Mouse (Mus musculus) MEL (cell line): Measurements from ENCODE around the gene Zfp276. TPM values are rescaled to one million over a fixed set of nuclear protein-coding genes. Genes with fewer than 3 reads are reported as not detected.

ENCODE experiments used
- DNase-seq: peaks from one replicate; pipeline ENCODE4 v3.0.0; 2011; ENCODE audit warnings: low read depth, low spot score
- H3K27ac ChIP-seq: 2 replicates; pipeline ENCODE4 v1.5.1; 2012; ENCODE audit warnings: low read depth, mild to moderate bottlenecking, control low read depth, low read length, moderate library complexity; ENCODE audit not compliant: control insufficient read depth
- H3K27me3 ChIP-seq, 2 experiments: fragments of 150-350 bp in 1 of 2; sonication (generic) in 1 of 2; 2 replicates each; pipeline ENCODE4 v1.6.1; 2012; ENCODE audit warnings: low read length in 2 of 2, mild to moderate bottlenecking in 2 of 2, improper control_type of control experiment in 1 of 2, moderate library complexity in 1 of 2; ENCODE audit not compliant: insufficient read depth in 2 of 2, control insufficient read depth in 1 of 2
- H3K36me3 ChIP-seq, 2 experiments: 2 replicates each; pipeline ENCODE4 v1.6.1; 2012 to 2014; ENCODE audit warnings: low read length in 2 of 2, improper control_type of control experiment in 1 of 2, inconsistent platforms in 1 of 2, mild to moderate bottlenecking in 1 of 2; ENCODE audit not compliant: insufficient read depth in 2 of 2, control insufficient read depth in 1 of 2
- H3K4me1 ChIP-seq, 2 experiments: fragments of 150-350 bp in 1 of 2; sonication (generic) in 1 of 2; 2 replicates each; pipeline ENCODE4 v1.6.1; 2012; ENCODE audit warnings: low read length in 2 of 2, improper control_type of control experiment in 1 of 2, mild to moderate bottlenecking in 1 of 2; ENCODE audit not compliant: insufficient read depth in 2 of 2, control insufficient read depth in 1 of 2
- H3K4me3 ChIP-seq, 2 experiments: fragments of 150-350 bp in 1 of 2; sonication (generic) in 1 of 2; 2 replicates each; pipeline ENCODE4 v1.5.1; 2012; ENCODE audit warnings: low read depth in 2 of 2, low read length in 2 of 2, mild to moderate bottlenecking in 2 of 2, moderate library complexity in 2 of 2, control low read depth in 1 of 2, improper control_type of control experiment in 1 of 2; ENCODE audit not compliant: control insufficient read depth in 1 of 2, insufficient read depth in 1 of 2
- H3K79me2 ChIP-seq: 2 replicates; pipeline ENCODE4 v1.6.1; 2012; ENCODE audit warnings: mild to moderate bottlenecking, low read length, moderate library complexity; ENCODE audit not compliant: control insufficient read depth, poor library complexity, insufficient read depth
- H3K9ac ChIP-seq: 2 replicates; pipeline ENCODE4 v1.6.1; 2012; ENCODE audit warnings: low read depth, mild to moderate bottlenecking, control low read depth, low read length, moderate library complexity; ENCODE audit not compliant: control insufficient read depth, poor library complexity, severe bottlenecking
- H3K9me3 ChIP-seq: fragments of 150-350 bp; sonication (generic); replicated peaks from 2 replicates; pipeline ENCODE4 v1.6.1; 2012; ENCODE audit warnings: mild to moderate bottlenecking, low read length, improper control_type of control experiment, moderate library complexity; ENCODE audit not compliant: insufficient read depth
- BHLHE40 ChIP-seq: IDR thresholded peaks from 2 replicates; pipeline ENCODE4 v1.6.1; 2012; ENCODE audit warnings: low read depth, mild to moderate bottlenecking, inconsistent platforms, low read length, improper control_type of control experiment, borderline replicate concordance
- CHD2 ChIP-seq: IDR thresholded peaks from 2 replicates; pipeline ENCODE4 v1.6.1; 2011; ENCODE audit warnings: low read length, improper control_type of control experiment
- CTCF ChIP-seq, 3 experiments: IDR thresholded peaks in 2 of 3; conservative IDR thresholded peaks in 1 of 3; 2 replicates each; pipeline ENCODE4 v1.5.1; 2011 to 2012; ENCODE audit warnings: low read length in 3 of 3, low read depth in 2 of 3, mild to moderate bottlenecking in 2 of 3, improper control_type of control experiment in 1 of 3, inconsistent platforms in 1 of 3, mixed read lengths in 1 of 3, moderate library complexity in 1 of 3; ENCODE audit not compliant: control insufficient read depth in 1 of 3, insufficient read depth in 1 of 3, poor library complexity in 1 of 3, severe bottlenecking in 1 of 3
- ELF1 ChIP-seq: IDR thresholded peaks from 2 replicates; pipeline ENCODE4 v1.6.1; 2014; ENCODE audit warnings: low read depth, mild to moderate bottlenecking, inconsistent platforms, low read length, improper control_type of control experiment, moderate library complexity
- EP300 ChIP-seq, 2 experiments: IDR thresholded peaks; 2 replicates each; pipeline ENCODE4 v1.6.1; 2011; ENCODE audit warnings: improper control_type of control experiment in 2 of 2, low read length in 2 of 2, low read depth in 1 of 2, mild to moderate bottlenecking in 1 of 2
- ETS1 ChIP-seq: IDR thresholded peaks from 2 replicates; pipeline ENCODE4 v1.6.1; 2012; ENCODE audit warnings: low read depth, mild to moderate bottlenecking, inconsistent platforms, low read length, improper control_type of control experiment, moderate library complexity
- GABPA ChIP-seq: IDR thresholded peaks from 2 replicates; pipeline ENCODE4 v1.6.1; 2012; ENCODE audit warnings: low read depth, mild to moderate bottlenecking, inconsistent platforms, low read length, improper control_type of control experiment, moderate library complexity
- JUND ChIP-seq: IDR thresholded peaks from 2 replicates; pipeline ENCODE4 v1.6.1; 2011; ENCODE audit warnings: low read depth, mild to moderate bottlenecking, improper control_type of control experiment, low read length
- KAT2A ChIP-seq: conservative IDR thresholded peaks from 2 replicates; pipeline ENCODE4 v1.6.1; 2012; ENCODE audit warnings: low read depth, low read length, improper control_type of control experiment, inconsistent platforms
- MAFK ChIP-seq: IDR thresholded peaks from 2 replicates; pipeline ENCODE4 v1.6.1; 2011; ENCODE audit warnings: low read depth, mild to moderate bottlenecking, low read length, improper control_type of control experiment, borderline replicate concordance
- MAX ChIP-seq: IDR thresholded peaks from 2 replicates; pipeline ENCODE4 v1.6.1; 2011; ENCODE audit warnings: low read length, improper control_type of control experiment
- MXI1 ChIP-seq: IDR thresholded peaks from 2 replicates; pipeline ENCODE4 v1.6.1; 2011; ENCODE audit warnings: mild to moderate bottlenecking, low read depth, low read length, improper control_type of control experiment
- NRF1 ChIP-seq: IDR thresholded peaks from 2 replicates; pipeline ENCODE4 v1.6.1; 2014; ENCODE audit warnings: low read depth, mild to moderate bottlenecking, inconsistent platforms, low read length, improper control_type of control experiment, moderate library complexity; ENCODE audit not compliant: poor library complexity, insufficient read depth, severe bottlenecking
- POLR2A ChIP-seq, 2 experiments: IDR thresholded peaks; 2 replicates each; pipeline ENCODE4 v1.6.1; 2011 to 2012; ENCODE audit warnings: low read length in 2 of 2, mild to moderate bottlenecking in 2 of 2, control low read depth in 1 of 2, improper control_type of control experiment in 1 of 2, low read depth in 1 of 2, moderate library complexity in 1 of 2; ENCODE audit not compliant: control insufficient read depth in 1 of 2, insufficient read depth in 1 of 2, poor library complexity in 1 of 2
- POLR2AphosphoS2 ChIP-seq: IDR thresholded peaks from 2 replicates; pipeline ENCODE4 v1.6.1; 2011; ENCODE audit warnings: low read length, improper control_type of control experiment
- POLR2AphosphoS5 ChIP-seq: IDR thresholded peaks from 2 replicates; pipeline ENCODE4 v1.6.1; 2012; ENCODE audit warnings: low read depth, borderline replicate concordance, mild to moderate bottlenecking, inconsistent platforms, low read length, moderate library complexity, mixed read lengths
- RAD21 ChIP-seq: IDR thresholded peaks from 2 replicates; pipeline ENCODE4 v1.6.1; 2011; ENCODE audit warnings: mild to moderate bottlenecking, low read depth, low read length, improper control_type of control experiment
- UBTF ChIP-seq: IDR thresholded peaks from 2 replicates; pipeline ENCODE4 v1.6.1; 2012; ENCODE audit warnings: low read depth, mild to moderate bottlenecking, inconsistent platforms, low read length, improper control_type of control experiment, moderate library complexity, borderline replicate concordance; ENCODE audit not compliant: insufficient read depth
- USF1 ChIP-seq: IDR thresholded peaks from 2 replicates; pipeline ENCODE4 v1.6.1; 2014; ENCODE audit warnings: low read depth, mild to moderate bottlenecking, inconsistent platforms, low read length, improper control_type of control experiment, moderate library complexity
- USF2 ChIP-seq, 2 experiments: IDR thresholded peaks; 2 replicates each; pipeline ENCODE4 v1.6.1; 2011 to 2012; ENCODE audit warnings: improper control_type of control experiment in 2 of 2, low read length in 2 of 2, borderline replicate concordance in 1 of 2, inconsistent platforms in 1 of 2, low read depth in 1 of 2, mild to moderate bottlenecking in 1 of 2; ENCODE audit not compliant: insufficient read depth in 1 of 2
- ZMIZ1 ChIP-seq: IDR thresholded peaks from 2 replicates; pipeline ENCODE4 v1.6.1; 2012; ENCODE audit warnings: low read depth, mild to moderate bottlenecking, inconsistent platforms, low read length, improper control_type of control experiment, moderate library complexity
- polyA plus RNA-seq, 2 experiments: library from polyadenylated mRNA; stranded (reverse) in 1 of 2; unstranded in 1 of 2; fragments of >175 nt in 1 of 2; fragments of >200 nt in 1 of 2; gene quantifications; 2 replicates each; pipeline versions ENCODE4 v1.2.1 to v1.2.4; 2012; ENCODE audit warnings: low replicate concordance in 2 of 2, low read depth in 1 of 2; ENCODE audit not compliant: insufficient read length in 2 of 2, insufficient read depth in 1 of 2, missing spikeins in 1 of 2
- total RNA-seq: library from RNA; depleted of rRNA; stranded (reverse); fragments of 300-350 nt; gene quantifications from 2 replicates; pipeline ENCODE4 v1.2.3, GENCODE M21; 2012

Gene Zfp276
- total and polyA plus RNA-seq, 3 experiments = 16.0 to 19.2 TPM; not detected in 1

DNA sequence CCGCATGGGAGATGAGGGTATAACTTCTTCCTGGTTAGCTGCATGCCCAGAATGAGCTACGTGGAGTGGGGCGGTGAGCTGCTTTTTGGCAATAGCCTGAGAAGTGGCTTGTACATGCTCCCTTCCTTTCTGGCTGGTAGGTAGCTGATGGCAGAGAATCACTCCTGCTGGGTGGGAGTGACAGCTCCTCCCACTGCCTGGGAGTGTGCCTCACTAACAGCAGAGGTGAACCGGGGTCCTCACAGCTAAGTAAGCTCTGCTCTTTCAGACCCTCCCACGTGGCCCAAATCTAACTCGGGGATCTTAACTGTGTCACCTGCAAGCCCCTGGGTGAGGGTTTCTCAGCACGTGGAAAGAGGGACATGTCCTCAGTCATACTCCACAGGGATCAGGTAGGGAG is 21.4 kb upstream of the Zfp276 start:
- Histone ChIP-seq H3K27ac (no peak overlapping the region), H3K4me3 (no peak overlapping the region), H3K9ac (no peak overlapping the region), H3K27me3 (no peaks in the 10 kb centered on the region; a peak in 1 of 4 replicates), H3K4me1 (peaks cover 0 to 9% of the 10 kb centered on the region in 2 experiments; a peak in 1 of 4 replicates), H3K36me3 (no peaks in the 10 kb centered on the region; a peak in 1 of 4 replicates), H3K79me2 (no peaks in the 10 kb centered on the region; the same call in 1 of the 2 replicates), H3K9me3 (no peaks in the 10 kb centered on the region)
- TF ChIP-seq MXI1 (no peak), NRF1 (no peak), GABPA (no peak), ZMIZ1 (no peak), POLR2AphosphoS5 (no peak), KAT2A (no peak), ETS1 (no peak), USF2 (IDR thresholded peaks at IDR 0.05; ENCODE audit: borderline replicate concordance in 1 of 2, insufficient read depth in 1 of 2, low read depth in 1 of 2, low read length in 2 of 2) (no peak), CHD2 (no peak), MAX (no peak), JUND (no peak), POLR2A (IDR thresholded peaks at IDR 0.05; ENCODE audit: control insufficient read depth in 1 of 2, insufficient read depth in 1 of 2, low read depth in 1 of 2, low read length in 2 of 2, poor library complexity in 1 of 2) (no peak), MAFK (no peak), ELF1 (no peak), EP300 (IDR thresholded peaks at IDR 0.05; ENCODE audit: low read depth in 1 of 2, low read length in 2 of 2) (no peak), BHLHE40 (no peak)
- no peak for DNase-seq

DNA sequence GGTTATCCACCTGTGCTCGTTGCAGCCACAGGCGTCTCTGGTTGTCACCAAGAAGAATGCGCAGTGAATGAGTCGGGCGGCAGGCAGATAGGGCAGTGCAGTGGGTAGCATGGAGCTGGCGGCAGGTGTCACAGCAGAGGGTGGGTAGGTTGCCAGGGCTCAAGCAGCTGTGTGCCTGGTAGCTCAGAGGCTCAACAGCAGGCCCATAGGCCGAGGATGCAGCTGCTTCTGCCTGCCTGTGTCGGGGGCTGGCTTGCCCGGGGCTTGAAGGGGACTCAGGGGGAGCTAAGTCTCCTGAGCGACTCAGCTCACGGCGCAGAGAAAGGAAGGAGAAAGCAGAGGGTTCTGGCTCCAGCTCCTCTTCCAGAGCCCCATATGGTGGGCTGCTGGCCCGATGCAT is 20.7 kb upstream of the Zfp276 start:
- H3K4me3 ChIP-seq = no peak overlapping the region
- H3K36me3 ChIP-seq = no peaks in the 10 kb centered on the region; a peak in 1 of 4 replicates
- H3K27ac ChIP-seq = no peak overlapping the region
- DNase-seq = no peak
- H3K9ac ChIP-seq = no peak overlapping the region
- H3K4me1 ChIP-seq = peaks cover 0 to 9% of the 10 kb centered on the region in 2 experiments; a peak in 1 of 4 replicates
- H3K27me3 ChIP-seq = no peaks in the 10 kb centered on the region; a peak in 1 of 4 replicates
- no peaks in the 10 kb centered on the region; the same call in 1 of the 2 replicates for H3K79me2 ChIP-seq
- no peak for TF ChIP-seq MXI1
- TF ChIP-seq RAD21 = no peak
- 0 out of 2 replicates have a peak, but pooled peaks have one; percentile 13 for TF ChIP-seq POLR2AphosphoS2
- TF ChIP-seq CTCF (IDR thresholded peaks at IDR 0.05 in 2 of 3, conservative IDR thresholded peaks at IDR 0.05 in 1 of 3; ENCODE audit: control insufficient read depth in 1 of 3, insufficient read depth in 1 of 3, low read depth in 2 of 3, low read length in 3 of 3, poor library complexity in 1 of 3, severe bottlenecking in 1 of 3) = no peak
- no peak for TF ChIP-seq USF1
- TF ChIP-seq UBTF = no peak
- no peak for TF ChIP-seq EP300 (IDR thresholded peaks at IDR 0.05; ENCODE audit: low read depth in 1 of 2, low read length in 2 of 2)
- no peak for TF ChIP-seq CHD2
- no peaks in the 10 kb centered on the region for H3K9me3 ChIP-seq
